Mouse (Mus musculus) neural tube, embryonic 11.5 days (tissue): Measurements from ENCODE around the gene Phf21b. TPM values are rescaled to one million over a fixed set of nuclear protein-coding genes. Genes with fewer than 3 reads are reported as not detected.

Experiments used
- ATAC-seq: fragments of 200-750 bp; cut with Nextera tagmentation; 2 replicates; pipeline ENCODE4 v1.8.0; 2017; ENCODE audit warnings: moderate number of reproducible peaks, mild to moderate bottlenecking, moderate TSS enrichment, moderate library complexity; ENCODE audit not compliant: insufficient read depth, low FRiP score, low TSS enrichment
- DNase-seq: peaks from one replicate; pipeline ENCODE4 v3.0.0-alpha.2; 2015; ENCODE audit warnings: low spot score
- H3K27ac ChIP-seq: fragments of 300-500 bp; sonication (generic); 2 replicates; pipeline ENCODE4 v1.5.1; 2014; ENCODE audit warnings: low read depth, mild to moderate bottlenecking, low read length
- H3K27me3 ChIP-seq: fragments of 300-500 bp; sonication (generic); 2 replicates; pipeline ENCODE4 v1.6.1; 2014; ENCODE audit warnings: mild to moderate bottlenecking, low read length, mixed read lengths; ENCODE audit not compliant: control insufficient read depth, insufficient read depth
- H3K36me3 ChIP-seq: fragments of 300-500 bp; sonication (generic); 2 replicates; pipeline ENCODE4 v1.6.1; 2014; ENCODE audit warnings: mild to moderate bottlenecking, low read length, moderate library complexity, mixed read lengths; ENCODE audit not compliant: control insufficient read depth, insufficient read depth
- H3K4me1 ChIP-seq: fragments of 300-500 bp; sonication (generic); 2 replicates; pipeline ENCODE4 v1.6.1; 2014; ENCODE audit warnings: low read length, mixed read lengths; ENCODE audit not compliant: control insufficient read depth, insufficient read depth
- H3K4me2 ChIP-seq: fragments of 300-500 bp; sonication (generic); 2 replicates; pipeline ENCODE4 v1.6.1; 2014; ENCODE audit warnings: low read depth, mild to moderate bottlenecking, moderate library complexity
- H3K4me3 ChIP-seq: fragments of 300-500 bp; sonication (generic); 2 replicates; pipeline ENCODE4 v1.5.1; 2014; ENCODE audit warnings: low read depth, low read length
- H3K9ac ChIP-seq: fragments of 300-500 bp; sonication (generic); 2 replicates; pipeline ENCODE4 v1.6.1; 2014; ENCODE audit warnings: mild to moderate bottlenecking, low read length
- H3K9me3 ChIP-seq: fragments of 300-500 bp; sonication (generic); 2 replicates; pipeline ENCODE4 v1.6.1; 2016; ENCODE audit warnings: low read length; ENCODE audit not compliant: control insufficient read depth
- WGBS: fragments of 180-500 bp; shearing (Covaris S2); extraction: QIAGEN DNeasy Blood & Tissue Kit; methylation state at CpG from one replicate; pipeline ENCODE4 v1.1.7; 2014; 5-methylcytosine and 5-hydroxymethylcytosine counted together
- polyA plus RNA-seq: library from polyadenylated mRNA; unstranded; fragments of >200 nt; fragmentation: Nextera tagmentation; extraction: Ambion mirVana; gene quantifications from 2 replicates; pipeline ENCODE4 v1.2.1, GENCODE M21; 2014

Phf21b gene
- polyA plus RNA-seq, 1 experiment from 2014 or later, result 32.2 TPM

- H3K4me2 ChIP-seq, result no peak overlapping the region
- DNase-seq, result no peak
Measured at GRCm38 (mm10) chr15:84877029-84877815, 21.4 kb upstream of the Phf21b start.

GRCm38 (mm10) chr15:84873867-84874266 is 18.0 kb upstream of the Phf21b start:
- H3K9me3 ChIP-seq, result no peaks in the 10 kb centered on the region
- ATAC-seq (no peak), DNase-seq (no peak)
- H3K4me2 ChIP-seq, result no peak overlapping the region
- no peaks in the 10 kb centered on the region for H3K4me1 ChIP-seq
- H3K27ac ChIP-seq, result no peak overlapping the region
- no peak overlapping the region for H3K4me3 ChIP-seq
- no peaks in the 10 kb centered on the region for H3K36me3 ChIP-seq
- 74% methylated on average over 4 of the region's 4 CpGs for WGBS
- H3K27me3 ChIP-seq, result no peaks in the 10 kb centered on the region
- no peak overlapping the region for H3K9ac ChIP-seq

More at GRCm38 (mm10) chr15:84877029-84877815, 21.4 kb upstream of the Phf21b start:
- WGBS, result 86% methylated on average over 12 of the region's 12 CpGs
- Histone ChIP-seq H3K27me3 (no peaks in the 10 kb centered on the region), H3K36me3 (no peaks in the 10 kb centered on the region), H3K9ac (no peak overlapping the region), H3K9me3 (no peaks in the 10 kb centered on the region), H3K27ac (no peak overlapping the region), H3K4me1 (no peaks in the 10 kb centered on the region), H3K4me3 (no peak overlapping the region)
- ATAC-seq, result no peak

- 85% methylated on average over 11 of the region's 11 CpGs for WGBS
- H3K9ac ChIP-seq, result no peak overlapping the region
- ATAC-seq (no peak), DNase-seq (no peak)
- no peaks in the 10 kb centered on the region for H3K36me3 ChIP-seq
- H3K4me1 ChIP-seq, result no peaks in the 10 kb centered on the region
- no peaks in the 10 kb centered on the region for H3K9me3 ChIP-seq
- no peak overlapping the region for H3K27ac ChIP-seq
- H3K4me3 ChIP-seq, result no peak overlapping the region
- H3K27me3 ChIP-seq, result no peaks in the 10 kb centered on the region
- H3K4me2 ChIP-seq, result no peak overlapping the region
Measured at GRCm38 (mm10) chr15:84873079-84873478, 17.2 kb upstream of the Phf21b start.

DNA sequence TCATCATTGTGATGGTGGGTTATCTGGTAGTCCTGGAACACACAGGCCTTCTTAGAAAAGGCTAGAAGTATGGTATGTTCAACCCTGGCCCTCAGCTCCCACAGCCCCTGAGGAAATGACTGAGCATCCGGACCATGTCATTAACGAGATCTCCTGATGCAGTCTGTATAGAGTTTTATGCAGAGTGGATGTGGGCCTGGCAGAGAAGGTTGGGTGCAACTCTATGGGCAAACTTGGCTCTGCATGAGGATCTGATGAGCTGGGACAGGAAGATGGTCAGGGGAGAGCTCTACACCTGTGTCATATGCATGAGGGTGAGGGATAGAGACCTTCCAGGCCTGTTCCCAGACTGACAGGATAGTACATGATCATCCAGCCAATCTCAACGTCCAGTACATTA is 16.0 kb upstream of the Phf21b start:
- H3K36me3 ChIP-seq, result no peaks in the 10 kb centered on the region
- H3K4me1 ChIP-seq, result no peaks in the 10 kb centered on the region
- ATAC-seq, result no peak
- no peak overlapping the region for H3K4me2 ChIP-seq
- 84% methylated on average over 3 of the region's 3 CpGs for WGBS
- no peak overlapping the region for H3K9ac ChIP-seq
- no peak overlapping the region for H3K4me3 ChIP-seq
- H3K27ac ChIP-seq, result no peak overlapping the region
- no peaks in the 10 kb centered on the region for H3K27me3 ChIP-seq
- no peaks in the 10 kb centered on the region for H3K9me3 ChIP-seq
- no peak for DNase-seq

DNA sequence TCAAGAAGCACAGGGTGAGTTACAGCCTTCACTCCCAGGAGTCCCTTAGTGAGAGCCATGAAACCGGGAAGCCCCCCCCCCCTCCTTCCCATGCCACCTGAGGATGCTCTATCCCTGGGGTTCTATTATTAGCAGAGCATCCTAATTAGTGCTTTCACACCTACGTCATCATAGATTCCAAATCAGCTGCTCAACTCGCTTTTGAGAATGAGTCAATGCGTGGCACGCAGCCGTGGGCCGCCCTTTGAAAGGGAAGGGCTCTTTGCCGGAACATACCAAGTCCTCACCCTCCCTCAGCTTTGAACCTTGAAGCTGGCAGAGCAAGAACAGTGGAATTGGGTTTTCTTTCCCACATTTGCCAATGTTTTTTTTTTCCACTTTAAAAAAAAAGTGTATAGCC is 6.1 kb upstream of the Phf21b start:
- WGBS, result 89% methylated on average over 8 of the region's 8 CpGs
- Histone ChIP-seq H3K4me3 (no peak overlapping the region), H3K4me2 (no peak overlapping the region), H3K9ac (no peak overlapping the region), H3K4me1 (peaks cover 6% of the 10 kb centered on the region), H3K27me3 (no peaks in the 10 kb centered on the region), H3K27ac (no peak overlapping the region), H3K9me3 (no peaks in the 10 kb centered on the region), H3K36me3 (no peaks in the 10 kb centered on the region)
- no peak for ATAC-seq
- no peak for DNase-seq

GRCm38 (mm10) chr15:84857623-84858022 is 1.8 kb upstream of the Phf21b start:
- Histone ChIP-seq H3K9me3 (no peaks in the 10 kb centered on the region), H3K4me1 (peaks cover 7% of the 10 kb centered on the region), H3K27me3 (no peaks in the 10 kb centered on the region), H3K36me3 (no peaks in the 10 kb centered on the region), H3K9ac (no peak overlapping the region), H3K4me2 (no peak overlapping the region; the same call in 1 of the 2 replicates), H3K27ac (no peak overlapping the region), H3K4me3 (no peak overlapping the region)
- no peak for DNase-seq
- 85% methylated on average over 2 of the region's 2 CpGs for WGBS
- no peak for ATAC-seq

- Histone ChIP-seq H3K27me3 (no peaks in the 10 kb centered on the region), H3K4me3 (peak overlapping the region; percentile 86), H3K9me3 (no peaks in the 10 kb centered on the region), H3K27ac (peak overlapping the region; percentile 98), H3K9ac (peak overlapping the region; percentile 97), H3K4me2 (peak overlapping the region; percentile 83), H3K4me1 (peaks cover 25% of the 10 kb centered on the region), H3K36me3 (no peaks in the 10 kb centered on the region; the same call in 1 of the 2 replicates)
- WGBS, result under 1% methylated on average over 86 of the region's 88 CpGs
- ATAC-seq (peak; percentile 57), DNase-seq (peak; percentile 83)
Measured at GRCm38 (mm10) chr15:84854921-84855901, 638 bp downstream of the Phf21b start.

DNA sequence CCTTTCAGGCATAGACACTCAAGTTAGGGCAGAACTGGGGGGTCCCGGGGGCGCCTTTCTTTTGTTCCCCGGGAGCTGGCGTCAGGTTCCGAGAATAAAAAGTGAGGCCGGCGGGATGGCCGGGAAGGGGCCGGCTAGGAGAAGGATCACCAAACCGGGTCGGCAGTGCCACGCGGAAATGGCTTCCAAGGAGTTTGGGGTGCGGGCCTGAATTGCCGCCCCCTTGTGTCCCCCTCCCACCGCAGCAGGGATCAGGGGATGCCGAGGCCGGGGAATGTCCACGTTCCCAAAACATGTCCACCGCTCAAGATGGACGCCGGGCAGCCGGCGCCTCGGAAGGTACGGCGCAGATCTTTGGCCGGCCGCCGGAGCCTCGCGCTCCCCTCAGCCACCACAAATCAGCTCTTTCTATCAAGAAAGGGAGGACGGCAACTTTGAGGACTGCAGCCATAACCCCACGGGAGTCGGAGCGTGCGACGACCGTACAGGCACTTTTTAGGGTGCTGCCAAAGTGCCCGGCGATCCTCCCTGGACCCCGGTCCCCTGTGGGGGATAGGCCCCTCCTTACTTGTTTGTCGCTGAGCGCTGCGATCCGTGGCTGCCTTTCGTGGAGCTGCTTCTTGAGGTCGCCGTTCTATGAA is 1.6 kb downstream of the Phf21b start:
- Histone ChIP-seq H3K27me3 (no peaks in the 10 kb centered on the region), H3K27ac (peak overlapping the region; percentile 98), H3K4me2 (peak overlapping the region; percentile 83), H3K4me3 (peak overlapping the region; percentile 86), H3K4me1 (peaks cover 25% of the 10 kb centered on the region), H3K36me3 (no peaks in the 10 kb centered on the region; the same call in 1 of the 2 replicates), H3K9me3 (no peaks in the 10 kb centered on the region), H3K9ac (peak overlapping the region; percentile 97)
- under 1% methylated on average over 49 of the region's 49 CpGs for WGBS
- ATAC-seq (peak; percentile 3; the same call in 1 of the 2 replicates), DNase-seq (no peak)
